Mouse (Mus musculus) left cerebral cortex, adult 2 months (tissue): ENCODE measurements around the gene Olfr819. TPM values are rescaled to one million over a fixed set of nuclear protein-coding genes. Genes with fewer than 3 reads are reported as not detected.
"Not testable (repeated sequence)": the region's sequence is repeated elsewhere in the genome, so short reads cannot be mapped to it uniquely, and the experiment has no call there.

Experiments used
- DNase-seq, 2 experiments: peaks; one replicate each; pipeline ENCODE4 v3.0.0; 2021 to 2022; ENCODE audit warnings: low spot score in 2 of 2, mixed read lengths in 1 of 2; ENCODE audit errors: extremely low spot score in 1 of 2
- H3K27ac ChIP-seq: fragments of 200-600 bp; 2 replicates; pipeline ENCODE4 v1.8.1; 2022
- H3K4me3 ChIP-seq: fragments of 200-600 bp; 2 replicates; pipeline ENCODE4 v1.8.1; 2022
- CTCF ChIP-seq: fragments of 200-600 bp; IDR thresholded peaks from 2 replicates; pipeline ENCODE4 v1.8.1; 2022; ENCODE audit warnings: antibody characterized with exemption, mild to moderate bottlenecking, moderate library complexity
- intact Hi-C: fragments of 180-260 bp; cut with DNase I; formaldehyde crosslinking; loops from one replicate; pipeline ENCODE4 v1.15.1; 2025
- long read RNA-seq, 2 experiments: library from polyadenylated mRNA; stranded (forward); transcript quantifications; one replicate each; pipeline ENCODE4 v2.0.0; 2021; ENCODE audit warnings: borderline mapping rate in 2 of 2
- total RNA-seq, 2 experiments: library from RNA; stranded (reverse); gene quantifications; 2 replicates each; pipeline ENCODE4 v1.2.3; 2021

Olfr819 gene
- not detected for total RNA-seq
- long read RNA-seq, experiment 1 = 0 reads
- long read RNA-seq, experiment 2 = 0 reads

GRCm38 (mm10) chr10:129967166-129967565 lies at the start of gene Olfr819:
Gene Olfr819 (minus strand): TSS chr10:129967266.
- H3K27ac ChIP-seq, intact Hi-C loops, DNase-seq, H3K4me3 ChIP-seq: not testable (repeated sequence)

DNA sequence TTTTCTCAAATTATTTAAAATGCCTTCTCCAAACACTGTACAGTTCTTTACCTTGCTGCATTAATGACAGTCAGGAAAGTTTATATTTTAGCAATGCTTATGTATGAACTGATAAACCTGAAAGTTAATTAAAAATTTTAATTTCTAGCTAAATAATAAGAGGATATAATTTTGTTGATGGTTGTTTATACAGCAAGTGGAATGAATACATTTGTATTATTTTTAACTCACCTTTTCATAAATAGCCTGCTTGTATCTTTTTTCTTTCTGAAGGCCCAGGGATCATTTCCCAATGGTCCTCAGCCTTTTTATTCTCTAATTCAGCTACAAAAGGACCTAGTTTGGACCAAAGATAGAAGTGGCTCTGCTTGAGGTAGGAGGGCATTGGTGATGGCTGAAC lies 45.3 kb upstream of the Olfr819 start, which contains the start of gene Olfr820:
Gene Olfr820 (plus strand): TSS at position 301 of the 400 bp plus-strand sequence.
- TF ChIP-seq CTCF = no peak
- intact Hi-C loops = no loop called here
- H3K4me3 ChIP-seq = no peak within 1 kb of the TSS
- DNase-seq = no peak
- H3K27ac ChIP-seq = no peak within 1 kb of the TSS

GRCm38 (mm10) chr10:130005366-130005765 lies 38.3 kb upstream of the Olfr819 start:
- H3K4me3 ChIP-seq, DNase-seq, H3K27ac ChIP-seq, intact Hi-C loops: not testable (repeated sequence)

- intact Hi-C loops, H3K27ac ChIP-seq, H3K4me3 ChIP-seq, DNase-seq: not testable (repeated sequence)
Observed at GRCm38 (mm10) chr10:130004104-130004503, 37.0 kb upstream of the Olfr819 start.

- H3K4me3 ChIP-seq, intact Hi-C loops, DNase-seq, H3K27ac ChIP-seq: not testable (repeated sequence)
Observed at GRCm38 (mm10) chr10:129984962-129985361, 17.9 kb upstream of the Olfr819 start, which contains the start of gene Gm10310. Gene Gm10310 (minus strand): TSS chr10:129985062.

GRCm38 (mm10) chr10:129981867-129982266 lies 14.8 kb upstream of the Olfr819 start:
- DNase-seq, H3K4me3 ChIP-seq, intact Hi-C loops, H3K27ac ChIP-seq: not testable (repeated sequence)

GRCm38 (mm10) chr10:129976040-129976439 lies 9.0 kb upstream of the Olfr819 start, which contains the start of gene Olfr247:
Gene Olfr247 (minus strand): TSS chr10:129976140.
- H3K27ac ChIP-seq, intact Hi-C loops, H3K4me3 ChIP-seq, DNase-seq: not testable (repeated sequence)

- H3K4me3 ChIP-seq, H3K27ac ChIP-seq, intact Hi-C loops, DNase-seq: not testable (repeated sequence)
Observed at GRCm38 (mm10) chr10:129972994-129973393, 5.9 kb upstream of the Olfr819 start.

DNA sequence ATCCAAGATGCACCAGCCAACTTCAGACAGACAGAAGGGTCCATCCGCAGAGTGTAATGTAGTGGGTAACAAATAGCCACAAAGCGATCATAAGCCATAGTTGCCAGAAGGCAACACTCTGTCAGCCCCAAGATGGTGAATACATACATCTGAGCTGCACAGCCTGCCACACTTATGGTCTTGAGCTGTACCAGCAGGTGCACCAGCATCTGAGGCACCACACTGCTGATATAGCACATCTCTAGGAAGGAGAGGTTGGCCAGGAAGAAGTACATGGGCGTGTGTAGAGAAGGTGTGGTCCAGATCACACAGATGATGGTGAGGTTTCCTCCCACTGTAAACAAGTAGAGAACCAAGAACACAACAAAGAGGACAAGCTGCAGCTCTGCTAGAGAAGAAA lies 834 bp downstream of the Olfr819 start:
- H3K4me3 ChIP-seq, intact Hi-C loops, H3K27ac ChIP-seq, DNase-seq: not testable (repeated sequence)

DNA sequence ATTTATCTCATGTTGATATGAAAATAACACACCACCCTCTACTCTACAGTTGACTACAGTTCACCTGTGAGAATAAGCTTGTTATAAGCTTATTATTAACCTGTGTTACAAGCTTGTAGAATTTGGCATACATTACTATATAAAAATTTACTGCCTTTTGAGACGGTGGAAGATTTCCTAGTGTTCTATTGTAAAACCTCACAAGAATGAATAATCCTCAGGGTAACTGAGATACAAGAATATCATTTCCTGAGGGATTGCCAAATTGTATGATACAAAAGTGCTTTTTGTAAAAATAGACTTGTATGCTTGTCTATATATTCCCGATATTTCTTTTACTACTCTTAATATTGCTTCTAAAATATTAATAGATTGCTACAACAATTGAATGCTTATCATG lies 18.1 kb downstream of the Olfr819 start, which contains the start of gene Olfr818:
Gene Olfr818 (minus strand): TSS at position 101 of the 400 bp plus-strand sequence.
- DNase-seq = no peak
- TF ChIP-seq CTCF = no peak
- intact Hi-C loops = no loop called here
- H3K4me3 ChIP-seq = no peak within 1 kb of the TSS
- no peak within 1 kb of the TSS for H3K27ac ChIP-seq

DNA sequence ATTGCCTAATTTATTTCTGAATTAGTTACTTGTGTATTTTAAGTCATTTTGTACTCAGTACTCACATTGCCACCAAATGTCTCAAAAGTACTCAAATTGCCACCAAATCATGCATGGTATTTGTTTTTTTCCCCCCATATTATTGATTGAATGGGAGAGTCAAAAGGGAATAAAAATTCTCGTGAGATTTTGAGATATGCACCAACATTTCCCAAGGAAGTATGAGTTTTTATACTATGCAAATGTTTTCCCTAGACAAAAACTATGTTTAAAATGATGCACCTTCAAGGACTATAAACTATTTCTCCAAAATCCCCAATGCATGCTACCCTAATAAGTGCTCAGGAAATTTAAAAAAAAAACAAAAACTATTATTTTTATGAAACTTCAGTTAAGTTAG lies 51.6 kb downstream of the Olfr819 start, which contains the start of gene Olfr816:
Gene Olfr816 (minus strand): TSS at position 101 of the 400 bp plus-strand sequence.
- DNase-seq = no peak
- Histone ChIP-seq H3K4me3 (no peak within 1 kb of the TSS), H3K27ac (no peak within 1 kb of the TSS)
- intact Hi-C loops = no loop called here
- no peak for TF ChIP-seq CTCF

Other genes starting within 250 kb of the Olfr819 start
- gene Olfr805, start 237.9 kb downstream of the Olfr819 start, total RNA-seq = not detected
- not detected for gene Olfr806, start 225.3 kb downstream of the Olfr819 start, total RNA-seq
- not detected for gene Olfr807, start 209.5 kb downstream of the Olfr819 start, total RNA-seq
- gene Olfr808, start 201.8 kb downstream of the Olfr819 start, total RNA-seq = not detected
- gene Olfr809, start 192.6 kb downstream of the Olfr819 start, total RNA-seq = not detected
- gene Olfr810, start 172.3 kb downstream of the Olfr819 start, total RNA-seq = not detected
- not detected for gene Olfr811, start 162.9 kb downstream of the Olfr819 start, total RNA-seq
- gene Olfr812, start 121.2 kb downstream of the Olfr819 start, total RNA-seq = not detected
- gene Olfr813, start 111.9 kb downstream of the Olfr819 start, total RNA-seq = not detected
- not detected for gene Olfr814, start 87.4 kb downstream of the Olfr819 start, total RNA-seq
- not detected for gene Olfr815, start 61.4 kb downstream of the Olfr819 start, total RNA-seq
- not detected for gene Olfr816, start 51.7 kb downstream of the Olfr819 start, total RNA-seq
- not detected for gene Olfr818, start 18.2 kb downstream of the Olfr819 start, total RNA-seq
- gene Olfr247, start 8.9 kb upstream of the Olfr819 start, total RNA-seq = not detected
- not detected for gene Gm10310, start 17.8 kb upstream of the Olfr819 start, total RNA-seq
- gene Olfr820, start 45.4 kb upstream of the Olfr819 start, total RNA-seq = not detected
- not detected for gene Olfr821, start 63.1 kb upstream of the Olfr819 start, total RNA-seq
- gene Olfr822, start 103.9 kb upstream of the Olfr819 start, total RNA-seq = not detected
- not detected for gene Olfr823, start 148.1 kb upstream of the Olfr819 start, total RNA-seq
- gene Olfr824, start 162.7 kb upstream of the Olfr819 start, total RNA-seq = not detected
- not detected for gene Olfr825, start 199.5 kb upstream of the Olfr819 start, total RNA-seq
- gene Olfr826, start 216.9 kb upstream of the Olfr819 start, total RNA-seq = not detected
- not detected for gene Olfr827, start 247.1 kb upstream of the Olfr819 start, total RNA-seq